Mouse (Mus musculus) liver, adult 2 months (tissue): ENCODE results near the gene Mark1.

ENCODE experiments used
- CTCF ChIP-seq: fragments of 200-500 bp; IDR thresholded peaks from 2 replicates; pipeline ENCODE4 v1.5.1; 2011; ENCODE audit warnings: low read depth, low read length, control low read depth
- POLR2A ChIP-seq: fragments of 200-500 bp; IDR thresholded peaks from 2 replicates; pipeline ENCODE4 v1.6.1; 2011; ENCODE audit warnings: low read length, control low read depth; ENCODE audit not compliant: insufficient read depth; ENCODE audit errors: extremely low read depth

DNA sequence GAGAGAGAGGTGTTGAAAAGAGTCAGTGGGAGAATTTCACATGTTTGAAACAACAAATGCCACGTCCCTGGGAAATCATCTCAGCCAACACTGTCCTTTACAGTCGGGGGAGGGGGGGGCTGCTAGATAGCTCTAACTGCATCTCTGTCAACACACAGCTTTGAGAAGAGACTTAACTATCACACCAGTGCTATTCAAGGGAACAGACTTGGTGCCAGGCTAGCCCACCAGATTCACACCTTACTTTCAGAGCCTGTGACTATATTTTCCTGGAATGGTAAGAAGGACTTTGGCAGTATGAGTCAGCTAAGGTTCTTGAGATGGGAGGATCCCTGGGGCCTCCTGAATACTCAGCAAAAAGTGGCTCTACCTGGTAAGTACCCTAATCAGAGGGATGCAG is 122.1 kb downstream of the Mark1 start:
- TF ChIP-seq POLR2A (no peak), CTCF (no peak)
